Mouse (Mus musculus) embryonic facial prominence, embryonic 14.5 days (tissue): ENCODE results near the gene Dtx4. TPM values are rescaled to one million over a fixed set of nuclear protein-coding genes. Genes with fewer than 3 reads are reported as not detected.

Experiments used
- ATAC-seq: fragments of 200-750 bp; cut with Nextera tagmentation; 2 replicates; pipeline ENCODE4 v1.8.0; 2017; ENCODE audit warnings: low read depth, moderate number of reproducible peaks, moderate TSS enrichment
- DNase-seq: peaks from one replicate; pipeline ENCODE4 v3.0.0-alpha.2; 2015; ENCODE audit warnings: low spot score
- H3K27ac ChIP-seq: fragments of 300-500 bp; sonication (generic); replicated peaks from 2 replicates; pipeline ENCODE4 v1.5.1; 2014; ENCODE audit warnings: low read depth, mild to moderate bottlenecking, low read length, moderate library complexity
- H3K27me3 ChIP-seq: fragments of 300-500 bp; sonication (generic); replicated peaks from 2 replicates; pipeline ENCODE4 v1.6.1; 2014; ENCODE audit warnings: low read length; ENCODE audit not compliant: control insufficient read depth, insufficient read depth
- H3K36me3 ChIP-seq: fragments of 300-500 bp; sonication (generic); 2 replicates; pipeline ENCODE4 v1.6.1; 2014; ENCODE audit warnings: low read length, mixed read lengths; ENCODE audit not compliant: control insufficient read depth, insufficient read depth
- H3K4me1 ChIP-seq: fragments of 300-500 bp; sonication (generic); 2 replicates; pipeline ENCODE4 v1.6.1; 2014; ENCODE audit warnings: antibody characterized with exemption, low read length; ENCODE audit not compliant: control insufficient read depth, insufficient read depth
- H3K4me2 ChIP-seq: fragments of 300-500 bp; sonication (generic); 2 replicates; pipeline ENCODE4 v1.6.1; 2014; ENCODE audit warnings: low read depth, mild to moderate bottlenecking, low read length, moderate library complexity, mixed read lengths
- H3K4me3 ChIP-seq: fragments of 300-500 bp; sonication (generic); 2 replicates; pipeline ENCODE4 v1.5.1; 2014; ENCODE audit warnings: low read depth, mild to moderate bottlenecking, low read length
- H3K9ac ChIP-seq: fragments of 300-500 bp; sonication (generic); 2 replicates; pipeline ENCODE4 v1.6.1; 2014; ENCODE audit warnings: low read depth, mild to moderate bottlenecking, low read length, moderate library complexity, mixed read lengths
- H3K9me3 ChIP-seq: fragments of 300-500 bp; sonication (generic); 2 replicates; pipeline ENCODE4 v1.6.1; 2016; ENCODE audit warnings: low read length; ENCODE audit not compliant: control insufficient read depth
- WGBS: fragments of 180-500 bp; shearing (Covaris S2); extraction: QIAGEN DNeasy Blood & Tissue Kit; methylation state at CpG from one replicate; pipeline ENCODE4 v1.1.7; 2014; 5-methylcytosine and 5-hydroxymethylcytosine counted together
- polyA plus RNA-seq: library from polyadenylated mRNA; unstranded; fragments of >200 nt; fragmentation: Nextera tagmentation; extraction: Ambion mirVana; gene quantifications from 2 replicates; pipeline ENCODE4 v1.2.1, GENCODE M21; 2014

Gene Dtx4
- polyA plus RNA-seq, 1 experiment from 2014 or later: 11.9 TPM

GRCm38 (mm10) chr19:12489675-12490570 is 11.3 kb downstream of the Dtx4 start:
- H3K9ac ChIP-seq: no peak overlapping the region
- peaks cover 19% of the 10 kb centered on the region; the same call in 1 of the 2 replicates for H3K36me3 ChIP-seq
- DNase-seq (no peak), ATAC-seq (no peak)
- 0 out of 2 replicates have a peak overlapping the region, but pooled peaks have one; percentile 28 for H3K27ac ChIP-seq
- H3K4me1 ChIP-seq: 0 out of 2 replicates have a peak, but pooled peaks cover 7% of the 10 kb centered on the region
- no peaks in the 10 kb centered on the region for H3K27me3 ChIP-seq
- H3K9me3 ChIP-seq: no peaks in the 10 kb centered on the region
- 79% methylated on average over 11 of the region's 11 CpGs for WGBS
- no peak overlapping the region for H3K4me3 ChIP-seq
- no peak overlapping the region for H3K4me2 ChIP-seq

GRCm38 (mm10) chr19:12488969-12489674 is 12.1 kb downstream of the Dtx4 start:
- peak; percentile 68 for DNase-seq
- H3K9ac ChIP-seq: no peak overlapping the region
- H3K36me3 ChIP-seq: peaks cover 23% of the 10 kb centered on the region; the same call in 1 of the 2 replicates
- H3K27ac ChIP-seq: 0 out of 2 replicates have a peak overlapping the region, but pooled peaks have one; percentile 28
- H3K4me3 ChIP-seq: no peak overlapping the region
- H3K4me1 ChIP-seq: 0 out of 2 replicates have a peak, but pooled peaks cover 7% of the 10 kb centered on the region
- 21% methylated on average over 6 of the region's 8 CpGs for WGBS
- no peak overlapping the region for H3K4me2 ChIP-seq
- no peaks in the 10 kb centered on the region for H3K9me3 ChIP-seq
- ATAC-seq: peak; percentile 79
- no peaks in the 10 kb centered on the region for H3K27me3 ChIP-seq

GRCm38 (mm10) chr19:12488205-12488966 is 12.9 kb downstream of the Dtx4 start:
- ATAC-seq (peak; percentile 59), DNase-seq (peak; percentile 64)
- 15% methylated on average over 9 of the region's 9 CpGs for WGBS
- Histone ChIP-seq H3K4me2 (no peak overlapping the region), H3K9me3 (no peaks in the 10 kb centered on the region), H3K36me3 (peaks cover 30% of the 10 kb centered on the region; the same call in 1 of the 2 replicates), H3K4me1 (0 out of 2 replicates have a peak, but pooled peaks cover 7% of the 10 kb centered on the region), H3K27me3 (no peaks in the 10 kb centered on the region), H3K9ac (no peak overlapping the region), H3K27ac (peak overlapping the region; percentile 59), H3K4me3 (no peak overlapping the region)

GRCm38 (mm10) chr19:12487511-12488204 is 13.6 kb downstream of the Dtx4 start:
- 0 out of 2 replicates have a peak, but pooled peaks cover 7% of the 10 kb centered on the region for H3K4me1 ChIP-seq
- ATAC-seq (no peak), DNase-seq (no peak)
- H3K9me3 ChIP-seq: no peaks in the 10 kb centered on the region
- no peak overlapping the region for H3K4me3 ChIP-seq
- H3K36me3 ChIP-seq: peaks cover 37% of the 10 kb centered on the region; the same call in 1 of the 2 replicates
- 84% methylated on average over 12 of the region's 12 CpGs for WGBS
- no peak overlapping the region for H3K9ac ChIP-seq
- H3K4me2 ChIP-seq: no peak overlapping the region
- no peaks in the 10 kb centered on the region for H3K27me3 ChIP-seq
- H3K27ac ChIP-seq: no peak overlapping the region

- Histone ChIP-seq H3K9ac (no peak overlapping the region), H3K36me3 (peaks cover 44% of the 10 kb centered on the region), H3K4me2 (no peak overlapping the region), H3K4me3 (no peak overlapping the region), H3K9me3 (no peaks in the 10 kb centered on the region), H3K27me3 (no peaks in the 10 kb centered on the region), H3K27ac (no peak overlapping the region), H3K4me1 (0 out of 2 replicates have a peak, but pooled peaks cover 7% of the 10 kb centered on the region)
- DNase-seq (peak; percentile 52), ATAC-seq (no peak)
- 84% methylated on average over 6 of the region's 6 CpGs for WGBS
These were observed 14.4 kb downstream of the Dtx4 start for GRCm38 (mm10) chr19:12486875-12487274.

GRCm38 (mm10) chr19:12485631-12486030 is 15.6 kb downstream of the Dtx4 start:
- Histone ChIP-seq H3K4me1 (0 out of 2 replicates have a peak, but pooled peaks cover 7% of the 10 kb centered on the region), H3K9me3 (no peaks in the 10 kb centered on the region), H3K4me3 (no peak overlapping the region), H3K27ac (no peak overlapping the region), H3K36me3 (peaks cover 42% of the 10 kb centered on the region), H3K9ac (no peak overlapping the region), H3K4me2 (no peak overlapping the region), H3K27me3 (no peaks in the 10 kb centered on the region)
- DNase-seq (no peak), ATAC-seq (no peak)
- WGBS: 74% methylated on average over 3 of the region's 3 CpGs

GRCm38 (mm10) chr19:12485223-12485622 is 16.0 kb downstream of the Dtx4 start:
- Histone ChIP-seq H3K9me3 (no peaks in the 10 kb centered on the region), H3K4me2 (no peak overlapping the region), H3K4me1 (0 out of 2 replicates have a peak, but pooled peaks cover 7% of the 10 kb centered on the region), H3K27ac (no peak overlapping the region), H3K4me3 (no peak overlapping the region), H3K36me3 (peaks cover 38% of the 10 kb centered on the region), H3K27me3 (no peaks in the 10 kb centered on the region), H3K9ac (no peak overlapping the region)
- DNase-seq: no peak
- ATAC-seq: no peak
- WGBS: 87% methylated on average over 13 of the region's 13 CpGs
